Mouse (Mus musculus): ENCODE data around the gene Il1r1. TPM values are rescaled to one million over a fixed set of nuclear protein-coding genes. Genes with fewer than 3 reads are reported as not detected.
"Not testable (repeated sequence)": the region's sequence is repeated elsewhere in the genome, so short reads cannot be mapped to it uniquely, and the experiment has no call there.

Gene Il1r1
- polyA plus RNA-seq, 1 experiment from 2014 or later = 5.0 TPM

DNA sequence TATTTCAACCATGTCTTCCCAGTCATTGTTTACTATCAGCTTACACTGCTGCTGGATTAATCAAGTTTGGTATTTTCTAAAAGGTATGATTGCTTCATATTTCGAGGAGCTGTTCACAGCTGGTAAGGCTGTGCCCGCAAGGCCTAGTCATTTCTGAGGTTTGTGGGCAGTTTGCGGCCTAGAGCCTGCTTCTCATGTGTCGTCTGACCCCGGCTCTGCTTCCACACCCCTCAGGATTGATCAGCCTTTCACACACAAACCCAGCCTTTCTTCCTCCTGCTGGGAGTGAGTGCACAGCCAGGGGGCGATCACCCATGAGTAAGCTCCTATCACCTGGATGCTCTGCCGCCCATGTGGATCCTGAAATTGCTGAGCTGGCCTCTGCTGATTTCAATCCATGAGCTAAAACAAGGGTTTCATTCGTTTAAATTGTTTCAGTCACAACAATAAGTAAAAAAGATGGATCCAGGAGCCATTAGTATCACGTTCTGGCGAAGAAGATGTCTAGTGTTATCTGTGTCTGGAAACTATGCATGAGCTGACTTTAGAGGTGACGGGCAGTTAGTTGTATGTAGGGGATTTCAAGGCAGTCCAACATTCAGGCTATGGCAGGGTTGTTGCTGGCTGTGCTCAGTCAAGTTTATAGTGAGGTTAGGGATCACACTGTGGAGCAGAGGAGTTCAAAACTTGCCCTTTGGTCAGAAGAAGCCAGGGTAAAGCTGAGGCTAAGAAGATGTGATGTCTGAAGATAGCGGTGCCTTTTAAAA, 65.8 kb downstream of the Il1r1 start:
- ATAC-seq = no peak
- Histone ChIP-seq H3K27ac (ENCODE audit: low read length) (no peak overlapping the region), H3K4me3 (ENCODE audit: low read length) (no peak overlapping the region), H3K4me2 (ENCODE audit: low read depth, low read length) (no peak overlapping the region), H3K27me3 (replicated peaks; ENCODE audit: control insufficient read depth, insufficient read depth, low read length) (no peaks in the 10 kb centered on the region), H3K9ac (ENCODE audit: low read depth, low read length) (no peak overlapping the region), H3K4me1 (ENCODE audit: control insufficient read depth, insufficient read depth, low read length) (no peaks in the 10 kb centered on the region), H3K9me3 (ENCODE audit: control insufficient read depth, low read length) (no peaks in the 10 kb centered on the region), H3K36me3 (ENCODE audit: control insufficient read depth, insufficient read depth, low read length) (no peaks in the 10 kb centered on the region)
- 77% methylated on average over 12 of the region's 12 CpGs for WGBS

DNA sequence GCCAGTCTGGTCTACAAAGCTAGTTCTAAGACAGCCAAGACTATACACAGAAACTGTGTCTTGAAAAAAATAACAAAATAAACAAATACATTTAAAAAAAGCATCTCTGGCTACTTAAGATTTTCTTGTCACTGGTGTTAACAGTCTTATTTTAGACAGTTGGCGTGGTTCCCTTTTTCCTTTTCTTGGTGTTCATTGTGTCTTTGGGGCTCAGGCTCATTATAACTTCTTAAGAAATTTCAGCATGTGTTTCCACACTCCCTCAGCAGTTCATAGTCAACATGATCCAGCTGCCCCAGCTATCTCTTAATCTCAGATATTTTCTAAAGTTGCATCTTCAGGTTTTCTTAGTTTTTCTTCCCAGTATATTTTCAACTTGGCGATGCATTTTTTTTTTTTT, 67.4 kb downstream of the Il1r1 start:
- Histone ChIP-seq H3K4me2 (ENCODE audit: low read depth, low read length) (no peak overlapping the region), H3K27ac (ENCODE audit: low read length) (no peak overlapping the region), H3K9me3 (ENCODE audit: control insufficient read depth, low read length) (no peaks in the 10 kb centered on the region), H3K36me3 (ENCODE audit: control insufficient read depth, insufficient read depth, low read length) (no peaks in the 10 kb centered on the region), H3K9ac (ENCODE audit: low read depth, low read length) (no peak overlapping the region), H3K27me3 (replicated peaks; ENCODE audit: control insufficient read depth, insufficient read depth, low read length) (no peaks in the 10 kb centered on the region), H3K4me1 (ENCODE audit: control insufficient read depth, insufficient read depth, low read length) (no peaks in the 10 kb centered on the region), H3K4me3 (ENCODE audit: low read length) (no peak overlapping the region)
- ATAC-seq = no peak
- 96% methylated on average over 2 of the region's 2 CpGs for WGBS

DNA sequence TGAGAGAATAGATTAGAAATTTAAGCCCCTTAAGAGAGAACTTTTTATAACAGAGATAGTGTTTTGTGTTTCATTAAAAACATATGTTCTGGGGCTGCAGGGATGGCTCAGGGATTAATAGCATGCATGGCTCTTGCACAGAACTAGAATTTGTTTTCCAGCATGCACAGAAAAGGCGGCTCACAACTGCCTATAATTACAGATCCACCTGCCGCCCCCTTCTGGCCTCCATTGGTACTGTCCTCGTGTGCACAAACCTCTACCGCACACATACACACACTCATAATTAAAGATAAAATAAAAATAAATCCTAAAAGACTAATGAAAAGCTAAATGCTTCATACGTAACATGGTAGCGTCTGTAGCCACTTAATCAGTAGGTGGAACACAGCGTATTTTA, 69.0 kb downstream of the Il1r1 start:
- Histone ChIP-seq H3K4me1 (ENCODE audit: control insufficient read depth, insufficient read depth, low read length) (no peaks in the 10 kb centered on the region), H3K36me3 (ENCODE audit: control insufficient read depth, insufficient read depth, low read length) (no peaks in the 10 kb centered on the region)
- 97% methylated on average over 7 of the region's 7 CpGs for WGBS

DNA sequence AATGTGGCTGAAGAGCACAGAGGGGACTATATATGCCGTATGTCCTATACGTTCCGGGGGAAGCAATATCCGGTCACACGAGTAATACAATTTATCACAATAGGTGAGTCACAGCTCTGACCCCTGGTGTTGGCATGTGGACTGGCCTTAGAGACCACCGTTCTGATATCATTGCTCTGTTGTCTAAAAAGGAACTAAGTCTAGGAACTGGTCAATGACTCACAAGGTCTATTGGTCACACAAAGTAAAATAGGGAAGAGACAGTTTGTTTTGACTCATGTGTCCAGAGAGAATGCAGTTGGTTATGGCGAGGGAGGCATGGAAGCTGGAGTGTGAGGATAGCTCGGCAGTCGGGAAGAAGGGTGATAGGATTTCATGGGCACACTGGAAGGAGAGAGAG, 69.9 kb downstream of the Il1r1 start:
- no peaks in the 10 kb centered on the region for H3K36me3 ChIP-seq (ENCODE audit: control insufficient read depth, insufficient read depth, low read length)
- ATAC-seq = no peak
- H3K4me1 ChIP-seq (ENCODE audit: control insufficient read depth, insufficient read depth, low read length) = no peaks in the 10 kb centered on the region
- H3K4me2 ChIP-seq (ENCODE audit: low read depth, low read length) = no peak overlapping the region
- no peaks in the 10 kb centered on the region for H3K9me3 ChIP-seq (ENCODE audit: control insufficient read depth, low read length)
- H3K9ac ChIP-seq (ENCODE audit: low read depth, low read length) = no peak overlapping the region
- H3K27ac ChIP-seq (ENCODE audit: low read length) = no peak overlapping the region
- no peaks in the 10 kb centered on the region for H3K27me3 ChIP-seq (replicated peaks; ENCODE audit: control insufficient read depth, insufficient read depth, low read length)
- no peak overlapping the region for H3K4me3 ChIP-seq (ENCODE audit: low read length)
- WGBS = 77% methylated on average over 9 of the region's 9 CpGs

More for the DNA sequence above, 69.0 kb downstream of the Il1r1 start:
- Histone ChIP-seq H3K27me3 (replicated peaks; ENCODE audit: control insufficient read depth, insufficient read depth, low read length) (no peaks in the 10 kb centered on the region), H3K4me3 (ENCODE audit: low read length) (no peak overlapping the region), H3K4me2 (ENCODE audit: low read depth, low read length) (no peak overlapping the region), H3K9ac (ENCODE audit: low read depth, low read length) (no peak overlapping the region), H3K9me3 (ENCODE audit: control insufficient read depth, low read length) (no peaks in the 10 kb centered on the region), H3K27ac (ENCODE audit: low read length) (no peak overlapping the region)
- ATAC-seq = no peak

DNA sequence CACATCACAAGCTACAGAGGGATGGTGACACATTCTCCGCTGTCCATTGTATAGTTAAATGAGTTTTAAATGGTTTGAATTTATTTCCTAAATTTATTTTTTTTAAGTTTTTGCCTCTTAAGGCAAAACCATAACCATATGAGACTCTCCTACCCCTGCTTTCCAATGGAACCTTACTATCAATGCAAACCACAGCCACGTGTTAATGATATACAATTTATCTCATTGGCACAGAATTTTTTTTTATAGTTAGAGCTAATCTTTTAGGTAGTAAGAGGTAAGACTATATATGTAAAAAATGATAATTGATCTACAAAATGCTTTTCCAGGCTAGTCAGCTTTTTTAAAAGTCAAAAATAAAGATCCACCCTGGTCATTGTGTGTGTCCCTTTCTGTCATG, 73.2 kb downstream of the Il1r1 start:
- Histone ChIP-seq H3K4me1 (ENCODE audit: control insufficient read depth, insufficient read depth, low read length) (no peaks in the 10 kb centered on the region), H3K4me3 (ENCODE audit: low read length) (no peak overlapping the region), H3K27ac (ENCODE audit: low read length) (no peak overlapping the region), H3K4me2 (ENCODE audit: low read depth, low read length) (no peak overlapping the region), H3K27me3 (replicated peaks; ENCODE audit: control insufficient read depth, insufficient read depth, low read length) (no peaks in the 10 kb centered on the region), H3K9me3 (ENCODE audit: control insufficient read depth, low read length) (no peaks in the 10 kb centered on the region), H3K36me3 (ENCODE audit: control insufficient read depth, insufficient read depth, low read length) (no peaks in the 10 kb centered on the region), H3K9ac (ENCODE audit: low read depth, low read length) (no peak overlapping the region)
- WGBS = 84% methylated on average over 2 of the region's 2 CpGs
- no peak for ATAC-seq

DNA sequence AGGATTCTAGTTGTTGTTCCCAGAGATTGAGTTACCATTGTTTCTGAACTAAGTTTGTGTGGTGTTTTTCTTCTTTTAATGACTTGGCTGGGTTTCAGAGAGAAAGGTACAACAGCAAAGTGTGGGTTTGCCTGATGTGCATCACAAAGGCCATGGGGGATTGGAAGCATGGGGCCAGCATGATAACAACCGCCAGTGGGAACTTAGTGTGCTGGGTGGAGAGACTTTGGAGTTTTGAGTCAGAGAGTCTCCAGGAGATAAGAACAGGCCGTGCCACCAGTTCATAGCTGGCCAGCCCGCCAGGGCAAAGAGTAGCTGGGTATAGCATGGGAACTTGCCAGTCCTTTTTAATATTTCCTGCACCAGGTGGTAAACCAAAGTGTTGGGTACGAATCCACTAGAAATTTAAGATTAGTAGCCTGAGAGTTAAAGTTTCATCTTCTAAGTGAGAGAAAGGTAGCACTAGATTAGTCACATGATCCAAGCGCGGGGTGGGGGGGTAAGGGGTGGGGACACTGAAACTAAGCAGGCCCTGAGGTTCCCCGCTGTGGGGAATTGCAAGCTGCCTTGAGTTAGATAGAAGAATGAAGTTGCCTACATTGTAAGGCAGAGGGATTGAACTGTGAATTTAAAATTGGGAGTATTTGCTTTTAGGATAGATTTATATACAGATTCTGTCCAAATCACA, 78.4 kb downstream of the Il1r1 start:
- H3K9me3 ChIP-seq (ENCODE audit: control insufficient read depth, low read length) = no peaks in the 10 kb centered on the region
- H3K27me3 ChIP-seq (replicated peaks; ENCODE audit: control insufficient read depth, insufficient read depth, low read length) = no peaks in the 10 kb centered on the region
- no peak for ATAC-seq
- no peak overlapping the region for H3K9ac ChIP-seq (ENCODE audit: low read depth, low read length)
- H3K36me3 ChIP-seq (ENCODE audit: control insufficient read depth, insufficient read depth, low read length) = no peaks in the 10 kb centered on the region
- 68% methylated on average over 7 of the region's 7 CpGs for WGBS
- no peak overlapping the region for H3K4me2 ChIP-seq (ENCODE audit: low read depth, low read length)
- H3K4me1 ChIP-seq (ENCODE audit: control insufficient read depth, insufficient read depth, low read length) = no peaks in the 10 kb centered on the region
- no peak overlapping the region for H3K4me3 ChIP-seq (ENCODE audit: low read length)
- H3K27ac ChIP-seq (ENCODE audit: low read length) = no peak overlapping the region

DNA sequence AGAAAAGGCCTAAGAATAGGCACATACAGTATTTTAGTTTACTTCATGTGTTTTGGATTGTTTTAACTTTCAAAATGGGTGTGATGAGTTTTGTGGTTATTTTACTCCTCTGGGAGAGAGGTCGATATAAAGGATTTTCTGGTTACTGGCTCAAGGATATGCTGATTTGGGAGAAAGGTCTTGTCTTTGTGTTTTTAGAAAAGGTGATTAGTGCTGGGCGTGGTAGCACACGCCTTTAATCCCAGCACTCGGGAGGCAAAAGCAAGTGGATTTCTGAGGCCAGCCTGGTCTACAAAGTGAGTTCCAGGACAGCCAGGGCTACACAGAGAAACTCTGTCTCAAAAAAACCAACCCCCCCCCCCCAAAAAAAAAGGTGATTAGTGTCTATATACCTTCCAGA, 79.4 kb downstream of the Il1r1 start:
- H3K9ac ChIP-seq (ENCODE audit: low read depth, low read length); H3K36me3 ChIP-seq (ENCODE audit: control insufficient read depth, insufficient read depth, low read length); ATAC-seq; H3K4me2 ChIP-seq (ENCODE audit: low read depth, low read length); H3K4me1 ChIP-seq (ENCODE audit: control insufficient read depth, insufficient read depth, low read length); H3K9me3 ChIP-seq (ENCODE audit: control insufficient read depth, low read length); H3K27ac ChIP-seq (ENCODE audit: low read length); H3K27me3 ChIP-seq (replicated peaks; ENCODE audit: control insufficient read depth, insufficient read depth, low read length); H3K4me3 ChIP-seq (ENCODE audit: low read length): not testable (repeated sequence)
- 80% methylated on average over 4 of the region's 4 CpGs for WGBS

DNA sequence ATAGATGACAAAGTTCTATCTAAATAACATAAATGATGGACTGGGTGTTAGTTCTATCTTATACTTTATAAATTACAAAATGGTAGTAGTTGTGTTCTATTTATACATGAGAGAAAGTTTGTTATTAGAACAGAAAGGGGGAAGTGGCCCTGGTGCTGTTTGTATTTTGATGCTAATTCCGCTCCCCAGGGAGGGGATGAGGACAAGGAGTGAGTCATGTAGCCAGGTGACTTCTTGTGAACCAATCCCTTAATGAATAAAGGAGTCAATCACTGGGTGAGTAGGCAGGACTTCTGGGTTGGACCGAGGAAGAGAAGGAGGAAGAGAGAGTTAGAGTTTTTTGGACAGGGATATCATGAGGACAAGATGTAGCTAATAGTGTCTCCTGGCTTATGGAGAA, 81.2 kb downstream of the Il1r1 start:
- H3K9me3 ChIP-seq (ENCODE audit: control insufficient read depth, low read length) = no peaks in the 10 kb centered on the region
- H3K36me3 ChIP-seq (ENCODE audit: control insufficient read depth, insufficient read depth, low read length) = no peaks in the 10 kb centered on the region
- H3K27me3 ChIP-seq (replicated peaks; ENCODE audit: control insufficient read depth, insufficient read depth, low read length) = no peaks in the 10 kb centered on the region
- no peak overlapping the region for H3K4me3 ChIP-seq (ENCODE audit: low read length)
- H3K9ac ChIP-seq (ENCODE audit: low read depth, low read length) = no peak overlapping the region
- H3K4me2 ChIP-seq (ENCODE audit: low read depth, low read length) = no peak overlapping the region
- no peaks in the 10 kb centered on the region for H3K4me1 ChIP-seq (ENCODE audit: control insufficient read depth, insufficient read depth, low read length)
- no peak overlapping the region for H3K27ac ChIP-seq (ENCODE audit: low read length)
- ATAC-seq = no peak
- 87% methylated on average over 2 of the region's 2 CpGs for WGBS

DNA sequence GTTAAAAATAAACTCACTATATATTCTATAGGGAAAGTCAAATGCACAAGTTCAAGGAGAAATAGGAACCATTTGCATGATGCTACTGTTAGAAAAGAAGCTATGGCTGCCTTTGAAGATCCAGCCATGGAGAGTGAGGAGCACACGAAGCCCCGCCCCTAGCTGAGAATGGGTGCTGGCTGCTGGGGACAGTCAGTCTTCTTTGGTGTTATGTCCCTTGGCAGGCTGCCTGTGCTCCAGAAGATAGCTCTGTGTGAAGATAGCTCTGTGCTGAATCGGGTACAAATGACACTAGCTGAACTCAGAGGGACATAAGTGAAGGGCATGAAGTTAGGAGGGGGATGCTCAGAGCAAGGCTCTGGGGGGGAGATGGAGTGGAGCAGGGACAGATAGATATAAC, 86.2 kb downstream of the Il1r1 start:
- H3K36me3 ChIP-seq (ENCODE audit: control insufficient read depth, insufficient read depth, low read length) = no peaks in the 10 kb centered on the region
- WGBS = 91% methylated on average over 3 of the region's 3 CpGs
- ATAC-seq = no peak
- no peaks in the 10 kb centered on the region for H3K9me3 ChIP-seq (ENCODE audit: control insufficient read depth, low read length)
- no peak overlapping the region for H3K27ac ChIP-seq (ENCODE audit: low read length)
- H3K4me3 ChIP-seq (ENCODE audit: low read length) = no peak overlapping the region
- no peaks in the 10 kb centered on the region for H3K27me3 ChIP-seq (replicated peaks; ENCODE audit: control insufficient read depth, insufficient read depth, low read length)
- H3K4me1 ChIP-seq (ENCODE audit: control insufficient read depth, insufficient read depth, low read length) = no peaks in the 10 kb centered on the region
- no peak overlapping the region for H3K4me2 ChIP-seq (ENCODE audit: low read depth, low read length)
- no peak overlapping the region for H3K9ac ChIP-seq (ENCODE audit: low read depth, low read length)
